Mouse (Mus musculus): ENCODE data around the gene Ooep.
A peak's percentile ranks its signal among the peaks of the same experiment; 100 is the strongest.
"Not testable (repeated sequence)": the region's sequence is repeated elsewhere in the genome, so short reads cannot be mapped to it uniquely, and the experiment has no call there.

Gene Ooep

DNA sequence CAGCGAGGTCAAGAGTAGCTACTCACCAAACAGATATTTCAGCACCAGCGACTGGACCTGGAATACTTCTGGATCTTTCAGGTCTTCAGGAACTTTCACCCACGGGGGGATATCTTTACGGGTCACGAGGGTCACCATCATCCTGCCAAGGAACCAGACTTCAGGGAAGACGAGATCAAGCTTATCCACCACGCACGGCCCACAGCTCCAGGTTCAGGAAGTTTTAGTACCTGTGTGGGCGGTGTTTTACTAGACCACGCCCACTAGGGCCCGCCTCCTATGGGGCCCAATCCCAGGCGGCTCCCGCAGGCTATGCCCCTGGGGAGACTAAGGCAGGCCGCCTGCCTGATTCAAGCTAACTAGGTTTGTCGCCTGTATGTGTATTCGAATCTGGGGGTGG, 10.6 kb downstream of the Ooep start, which contains the start of gene Dppa5a:
Dppa5a (minus strand) TSS at position 219 of the 400 bp plus-strand sequence.
- DNase-seq (ENCODE audit: low spot score), result not testable (repeated sequence)

DNA sequence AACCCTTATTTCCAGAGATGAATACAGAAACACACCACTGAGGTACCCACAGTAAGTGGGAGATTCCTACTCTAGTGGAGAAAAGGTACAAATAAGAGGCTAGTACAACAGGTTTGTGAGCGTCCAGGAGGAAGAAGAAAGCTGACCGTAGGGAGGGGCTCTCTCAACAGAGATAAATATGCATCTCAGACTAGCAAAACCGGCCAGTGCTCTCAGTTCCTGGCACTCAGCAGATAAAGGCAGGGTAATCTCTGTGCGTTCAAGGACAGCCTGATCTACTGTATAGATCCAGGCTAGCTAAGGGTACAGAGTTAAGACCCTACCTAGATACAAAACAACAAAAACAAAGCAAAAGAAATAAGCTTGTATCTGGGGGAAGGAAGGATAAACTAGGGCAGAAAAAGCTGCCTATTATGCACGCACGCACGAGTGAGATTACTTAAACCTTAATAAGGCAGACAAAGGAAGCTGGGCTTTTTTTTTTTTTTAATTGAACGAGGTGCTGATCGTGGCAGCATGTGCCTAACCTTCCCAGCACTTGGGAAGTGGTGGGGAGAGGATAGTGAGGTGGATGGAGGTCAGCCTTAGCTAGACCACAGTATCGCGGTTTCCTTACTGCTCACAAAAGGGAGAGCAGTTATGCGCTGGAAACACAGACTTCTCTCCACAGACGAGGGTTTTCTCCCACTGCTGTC, 12.5 kb downstream of the Ooep start:
- no peak for DNase-seq (ENCODE audit: low spot score)

DNA sequence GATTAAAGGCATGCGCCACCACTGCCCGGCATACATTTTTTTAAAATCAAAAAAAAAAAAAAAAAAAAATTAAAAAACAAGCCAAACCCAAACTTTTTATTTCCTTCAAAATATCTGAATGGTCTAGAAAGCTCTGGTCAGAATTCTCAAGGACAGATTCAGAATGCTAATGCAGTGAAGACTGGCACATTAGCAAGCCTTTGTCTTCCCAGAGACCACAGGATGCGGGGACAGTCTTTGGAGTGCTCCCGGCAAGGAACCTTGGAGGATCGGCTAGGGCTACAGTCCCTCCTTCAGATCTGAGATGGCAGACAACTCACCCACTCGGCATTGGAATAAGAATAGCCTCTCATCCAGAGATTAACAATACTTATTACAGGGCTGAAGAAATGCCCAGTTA, 13.8 kb downstream of the Ooep start:
- DNase-seq (ENCODE audit: low spot score), result no peak

DNA sequence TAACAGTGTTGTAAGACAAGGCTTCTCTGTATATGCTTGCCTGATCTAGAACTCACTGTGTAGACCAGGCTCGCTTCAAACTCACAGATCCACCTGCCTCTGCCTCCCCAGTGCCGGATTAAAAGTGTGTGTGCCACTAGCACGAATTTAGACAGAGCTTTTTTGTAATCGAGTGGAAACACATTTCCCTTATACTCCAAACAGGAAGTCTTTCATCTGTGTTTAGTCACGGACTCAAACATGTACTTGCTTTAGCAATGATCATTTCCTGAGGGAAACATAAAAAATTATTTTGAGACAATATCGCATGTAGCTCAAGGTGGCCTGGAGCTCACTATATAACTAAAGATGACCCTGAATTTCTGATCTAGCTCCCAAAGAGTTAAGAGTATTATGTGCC, 15.2 kb downstream of the Ooep start:
- no peak for DNase-seq (ENCODE audit: low spot score)

DNA sequence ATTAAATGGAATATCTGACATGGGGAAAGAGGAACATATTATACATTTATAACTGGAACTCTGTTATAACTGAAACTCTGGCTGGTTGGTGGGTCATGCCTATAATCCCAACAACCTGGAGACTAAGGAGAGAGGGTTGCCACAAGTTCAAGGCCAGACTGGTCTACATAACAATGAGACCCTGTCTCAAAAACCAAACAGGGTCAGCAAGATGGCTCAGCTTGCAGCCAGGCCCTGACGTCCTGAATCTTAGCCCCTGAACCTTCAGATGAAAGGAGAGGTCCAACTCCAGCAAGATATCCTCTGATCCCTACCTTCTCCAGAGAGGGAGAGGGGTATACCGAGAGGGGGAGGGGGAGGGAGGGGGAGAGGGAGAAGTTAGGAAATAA, 18.0 kb downstream of the Ooep start:
- no peak for DNase-seq (ENCODE audit: low spot score)

GRCm38 (mm10) chr9:78359750-78360483, 18.6 kb downstream of the Ooep start:
- no peak for DNase-seq (ENCODE audit: low spot score)

DNA sequence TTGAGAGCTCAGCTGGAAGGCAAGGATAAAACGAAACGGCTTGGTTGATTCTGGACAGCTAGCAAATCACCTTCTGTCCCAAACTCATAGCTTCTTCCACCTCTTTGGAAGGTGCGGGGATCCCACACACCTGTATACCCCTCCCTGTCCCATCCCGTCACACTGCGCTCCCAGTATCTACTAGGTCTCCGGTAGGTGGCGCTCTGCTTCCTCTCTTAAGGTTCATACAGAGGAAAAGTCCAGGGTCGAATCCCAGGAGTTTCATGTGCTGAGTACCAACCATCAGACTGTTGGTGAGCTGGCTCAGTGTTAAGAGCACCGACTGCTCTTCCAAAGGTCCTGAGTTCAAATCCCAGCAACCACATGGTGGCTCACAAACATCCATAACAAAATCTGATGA, 20.5 kb downstream of the Ooep start:
- peak; percentile 86 for DNase-seq (ENCODE audit: low spot score)

GRCm38 (mm10) chr9:78355611-78356010, 22.9 kb downstream of the Ooep start, which contains the start of gene Gsta2:
Gene Gsta2 (minus strand): TSS chr9:78355788.
- DNase-seq (ENCODE audit: low spot score), result no peak

GRCm38 (mm10) chr9:78354665-78355578, 23.6 kb downstream of the Ooep start:
- no peak for DNase-seq (ENCODE audit: low spot score)

- no peak for DNase-seq (ENCODE audit: low spot score)
Observed at GRCm38 (mm10) chr9:78351504-78352220, 26.9 kb downstream of the Ooep start.

DNA sequence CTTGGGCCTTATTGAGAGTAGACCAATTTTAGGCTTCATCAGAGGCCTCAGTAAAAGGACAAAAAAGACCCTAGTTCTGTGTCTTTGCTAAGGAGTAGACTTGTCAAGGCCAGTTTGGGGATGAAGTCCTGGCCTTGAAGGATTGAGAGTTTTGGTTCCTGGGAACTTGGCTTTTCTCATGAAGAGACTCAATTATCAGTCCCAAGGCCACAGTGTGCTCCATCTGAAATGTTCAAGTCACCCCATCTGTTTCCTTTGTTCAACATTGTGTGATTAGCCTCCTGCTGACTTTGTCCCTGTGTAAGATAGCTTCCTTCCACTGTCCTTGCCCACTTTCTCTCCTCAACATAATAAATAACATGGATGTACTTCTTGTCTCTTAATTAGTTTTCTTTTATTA, 28.5 kb downstream of the Ooep start:
- not testable (repeated sequence) for DNase-seq (ENCODE audit: low spot score)

DNA sequence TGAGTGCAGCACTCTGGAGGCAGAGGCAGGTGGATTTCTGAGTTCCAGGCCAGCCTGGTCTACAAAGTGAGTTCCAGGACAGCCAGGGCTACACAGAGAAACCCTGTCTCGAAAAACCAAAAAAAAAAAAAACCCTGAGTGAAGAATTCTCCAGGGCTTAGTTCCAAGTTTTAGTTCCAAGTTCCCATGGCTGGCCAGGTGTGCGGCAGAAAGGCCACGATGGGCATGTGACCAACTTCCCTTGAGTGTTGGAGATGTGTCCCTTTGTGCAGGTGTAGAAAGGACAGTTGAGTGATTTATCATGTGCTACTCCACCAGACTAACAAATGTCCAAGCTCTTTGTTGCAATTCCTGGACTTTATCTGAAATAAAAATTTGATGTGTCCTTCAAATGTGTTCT, 29.4 kb downstream of the Ooep start:
- DNase-seq (ENCODE audit: low spot score), result not testable (repeated sequence)

DNA sequence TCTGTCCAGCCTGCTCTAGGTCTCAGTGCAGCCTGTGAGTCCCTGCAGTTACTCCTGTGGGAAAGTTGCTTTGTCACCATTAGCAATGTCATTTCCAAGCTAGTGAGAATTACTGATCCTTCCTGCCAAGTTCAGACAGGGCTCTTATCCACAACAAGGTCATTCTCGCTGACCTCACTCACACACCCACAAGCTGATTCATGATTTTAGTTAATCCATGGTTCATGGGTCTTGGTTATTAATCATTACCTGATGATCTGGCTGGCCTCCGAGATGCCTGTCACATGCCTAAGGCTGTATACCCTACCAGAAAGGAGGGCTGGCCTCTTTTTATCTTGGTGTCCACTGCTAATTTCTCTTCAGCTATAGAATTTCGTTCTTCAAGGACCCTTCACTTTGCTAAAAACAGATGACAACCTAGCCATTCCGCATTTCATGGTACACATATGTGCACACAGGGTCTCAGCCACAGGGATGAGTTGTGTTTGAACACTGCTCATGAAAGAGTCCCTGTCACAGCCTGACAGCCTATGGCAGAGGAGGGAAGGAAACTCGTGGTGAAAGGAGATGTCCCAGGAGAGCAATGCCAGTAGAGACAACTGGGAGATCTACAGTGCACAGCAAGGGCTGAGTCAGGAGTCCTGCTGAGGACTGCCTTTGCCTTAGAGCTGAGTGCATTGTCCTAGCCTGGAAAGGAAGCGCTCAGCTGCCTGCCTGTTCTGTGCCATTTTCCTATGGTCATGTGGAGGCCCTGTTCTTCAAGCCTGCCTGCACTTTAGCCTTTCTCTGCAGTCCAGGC, 30.1 kb downstream of the Ooep start:
- DNase-seq (ENCODE audit: low spot score), result not testable (repeated sequence)

GRCm38 (mm10) chr9:78347004-78347403, 31.5 kb downstream of the Ooep start:
- DNase-seq (ENCODE audit: low spot score), result no peak

GRCm38 (mm10) chr9:78345235-78345634, 33.3 kb downstream of the Ooep start:
- not testable (repeated sequence) for DNase-seq (ENCODE audit: low spot score)

DNA sequence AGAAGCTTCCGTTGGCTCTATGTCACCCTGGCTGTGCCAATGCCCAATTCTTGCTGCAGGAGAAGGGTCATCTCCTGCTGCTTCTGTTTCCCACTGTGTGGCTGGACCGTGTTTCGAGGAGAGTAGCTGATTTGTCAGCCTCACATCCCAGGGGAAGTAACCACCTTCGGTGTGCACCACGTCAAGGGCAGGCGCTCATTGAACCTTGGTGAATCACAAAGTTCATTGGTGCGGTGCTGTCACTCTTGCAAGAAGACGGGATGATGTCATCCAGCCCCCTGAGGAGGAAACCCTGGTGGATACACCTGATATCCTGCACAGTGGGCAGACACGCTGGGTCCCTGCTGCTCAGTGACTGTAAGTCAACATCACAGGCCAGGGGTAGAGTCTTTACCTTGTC, 35.5 kb downstream of the Ooep start:
- DNase-seq (ENCODE audit: low spot score), result not testable (repeated sequence)

DNA sequence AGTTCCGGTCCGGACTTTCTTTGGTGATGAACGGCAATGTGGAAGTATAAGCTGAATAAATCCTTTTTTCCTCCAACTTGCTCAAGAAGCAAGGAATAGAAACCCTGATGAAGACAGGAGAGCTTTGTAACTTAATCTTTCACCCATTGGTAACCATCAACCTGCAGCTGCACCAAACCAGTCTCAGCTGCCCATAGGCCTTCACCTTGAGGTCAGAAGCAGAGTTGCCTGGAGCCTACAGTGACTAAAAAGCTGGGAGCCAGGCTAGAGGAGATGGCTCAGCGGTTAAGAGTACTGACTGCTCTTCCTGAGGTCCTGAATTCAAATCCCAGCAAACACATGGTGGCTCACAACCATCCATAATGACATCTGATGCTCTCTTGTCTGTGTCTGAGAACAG, 36.0 kb downstream of the Ooep start:
- DNase-seq (ENCODE audit: low spot score), result not testable (repeated sequence)

GRCm38 (mm10) chr9:78340324-78340723, 38.2 kb downstream of the Ooep start:
- peak; percentile 76 for DNase-seq (ENCODE audit: low spot score)

GRCm38 (mm10) chr9:78337050-78337449, 41.5 kb downstream of the Ooep start:
- not testable (repeated sequence) for DNase-seq (ENCODE audit: low spot score)

- DNase-seq (ENCODE audit: low spot score), result not testable (repeated sequence)
Observed at GRCm38 (mm10) chr9:78327289-78327688, 51.2 kb downstream of the Ooep start, which contains the start of gene Omt2b. Gene Omt2b (plus strand): TSS chr9:78327589.

All from testis, postnatal 10 days (tissue).